Mouse (Mus musculus): ENCODE measurements around the gene Zfp105. TPM values are rescaled to one million over a fixed set of nuclear protein-coding genes. Genes with fewer than 3 reads are reported as not detected.

The Zfp105 gene
- 0.24 TPM for polyA plus RNA-seq (2017; shearing (Covaris generic))

GRCm38 (mm10) chr9:122922936-122923381 lies at the start of gene Zfp105:
Gene Zfp105 (plus strand): TSS chr9:122923072.

GRCm38 (mm10) chr9:122885385-122885784 lies 37.5 kb upstream of the Zfp105 start, which contains the start of gene Zkscan7:
Gene Zkscan7 (plus strand): TSS chr9:122885685.

GRCm38 (mm10) chr9:122950643-122951475 lies 28.0 kb downstream of the Zfp105 start, which contains the start of the genes 1110059G10Rik and Kif15:
Gene 1110059G10Rik (minus strand): TSS chr9:122951000.
Gene Kif15 (plus strand): TSS chr9:122951046.

Other genes with a start within 250 kb of the Zfp105 start
- gene Topaz1, start 175.7 kb upstream of the Zfp105 start, polyA plus RNA-seq (2017; shearing (Covaris generic)), result not detected
- 9.3 TPM for gene Tcaim, start 117.5 kb upstream of the Zfp105 start, polyA plus RNA-seq (2017; shearing (Covaris generic))
- gene Gm35549, start 79.0 kb upstream of the Zfp105 start, polyA plus RNA-seq (2017; shearing (Covaris generic)), result not detected
- gene Zfp445, start 57.1 kb upstream of the Zfp105 start, polyA plus RNA-seq (2017; shearing (Covaris generic)), result 50.3 TPM
- 2.5 TPM for gene Zkscan7, start 37.4 kb upstream of the Zfp105 start, polyA plus RNA-seq (2017; shearing (Covaris generic))
- 27.5 TPM for gene 1110059G10Rik, start 27.9 kb downstream of the Zfp105 start, polyA plus RNA-seq (2017; shearing (Covaris generic))
- gene Kif15, start 28.0 kb downstream of the Zfp105 start, polyA plus RNA-seq (2017; shearing (Covaris generic)), result 3.2 TPM
- 14.2 TPM for gene Tmem42, start 98.3 kb downstream of the Zfp105 start, polyA plus RNA-seq (2017; shearing (Covaris generic))
- gene Tgm4, start 111.7 kb downstream of the Zfp105 start, polyA plus RNA-seq (2017; shearing (Covaris generic)), result 1.1 TPM
- gene Zdhhc3, start 190.1 kb downstream of the Zfp105 start, polyA plus RNA-seq (2017; shearing (Covaris generic)), result 63.2 TPM
- 56.0 TPM for gene Exosc7, start 190.1 kb downstream of the Zfp105 start, polyA plus RNA-seq (2017; shearing (Covaris generic))
- gene Clec3b, start 227.9 kb downstream of the Zfp105 start, polyA plus RNA-seq (2017; shearing (Covaris generic)), result not detected